Mouse (Mus musculus): ENCODE measurements at regions not wholly inside any gene's neighbourhood (a gene's known extent, or its start where the extent isn't known, plus 50 kb on each side); places are given as distances from the start of the nearest gene placed in this dataset.
A peak's percentile ranks its signal among the peaks of the same experiment; 100 is the strongest.

DNA sequence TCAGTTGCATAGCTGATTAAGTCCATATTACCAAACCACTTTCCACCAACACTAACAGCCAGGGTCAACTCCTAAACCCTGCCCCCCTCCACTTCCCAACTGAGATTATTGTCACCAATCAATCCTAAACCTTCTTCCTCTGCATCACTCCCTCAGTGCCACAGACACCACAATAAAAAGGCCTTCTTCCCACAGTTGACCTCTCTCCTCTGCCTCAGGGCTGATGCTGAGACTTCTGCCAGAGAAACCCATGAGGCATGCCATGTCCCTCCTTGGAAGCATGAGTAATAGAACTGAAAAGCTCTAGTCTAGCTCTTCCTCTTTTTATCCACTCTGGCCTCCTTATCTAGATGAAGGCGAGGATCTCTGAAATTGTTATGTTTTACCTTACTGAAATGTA lies 300.0 kb upstream of the Clec14a start:
- no peak for DNase-seq

DNA sequence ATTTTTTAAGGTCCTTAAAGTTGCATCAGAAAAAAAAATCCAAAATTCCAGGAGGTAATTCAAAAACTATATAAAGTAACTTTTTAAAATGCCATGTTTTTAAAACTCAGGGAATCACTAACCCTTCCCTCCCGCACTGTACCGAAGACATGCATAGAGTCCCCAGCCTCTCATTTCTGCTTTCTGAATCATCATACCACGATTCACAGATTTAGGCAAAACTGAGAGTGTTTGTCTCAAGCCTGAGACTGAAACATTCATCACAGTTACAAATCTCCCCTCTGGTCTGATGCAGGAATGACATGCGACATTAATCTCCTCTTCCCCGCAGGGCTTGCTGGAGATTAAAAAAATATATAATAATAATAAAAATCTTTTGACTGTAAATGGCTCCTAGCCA lies 291.8 kb upstream of the Clec14a start:
- no peak for DNase-seq

DNA sequence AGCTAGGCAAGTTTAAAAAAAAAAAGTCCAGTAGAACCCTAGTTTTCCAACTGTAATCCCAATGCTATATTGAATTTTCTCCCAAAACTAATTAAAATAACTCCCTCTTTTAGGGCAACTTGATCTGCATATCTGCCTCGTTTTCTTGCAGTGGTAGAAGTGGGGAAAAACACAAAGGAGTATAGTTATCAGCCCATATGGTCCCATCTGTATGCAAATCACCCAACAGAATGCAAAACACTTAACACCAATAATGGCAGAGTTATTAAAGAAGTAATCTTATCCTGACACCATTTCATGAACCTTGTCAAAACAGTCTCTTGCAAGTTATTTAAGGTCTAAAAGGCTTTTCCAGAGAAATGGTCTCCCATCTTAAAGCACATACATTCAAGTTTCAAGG lies 290.7 kb upstream of the Clec14a start:
- no peak for DNase-seq

DNA sequence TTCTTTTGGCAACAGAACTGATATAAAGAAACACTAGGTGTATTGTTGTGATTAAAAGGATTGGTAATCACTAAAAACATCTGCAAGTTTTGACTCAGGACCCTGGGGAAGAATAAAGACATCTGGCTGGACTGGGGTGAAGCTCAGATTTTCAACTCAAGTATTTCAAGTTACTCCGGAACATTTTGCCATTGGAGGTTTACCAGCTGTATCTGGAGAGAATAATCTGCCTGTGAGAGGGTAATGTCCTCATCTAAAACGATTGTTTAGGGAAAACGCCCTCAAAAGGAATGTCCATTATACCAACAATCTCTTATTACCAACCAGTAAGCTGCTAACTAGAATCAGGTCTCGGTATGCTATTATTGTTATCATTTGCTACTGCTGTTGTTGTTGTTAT lies 288.2 kb upstream of the Clec14a start:
- no peak for DNase-seq

DNA sequence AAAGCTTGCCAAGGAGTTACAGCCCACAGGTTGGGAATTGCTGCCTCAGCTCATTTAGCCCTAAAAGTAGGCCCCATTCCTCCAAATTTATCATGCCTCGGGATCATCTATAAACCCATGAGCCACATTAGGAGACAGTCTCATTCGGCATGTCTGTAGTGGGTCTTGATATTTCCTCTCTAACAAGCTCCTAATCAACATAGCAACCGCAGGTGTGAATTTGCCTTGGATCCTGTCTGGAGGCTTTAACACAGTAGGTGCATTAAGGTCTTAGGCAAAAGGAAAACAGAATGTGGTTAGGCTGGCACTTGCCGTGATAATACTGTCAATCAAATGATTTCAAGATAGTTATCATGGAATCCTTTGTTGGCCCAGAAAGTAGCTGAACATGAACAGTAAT lies 287.7 kb upstream of the Clec14a start:
- DNase-seq: no peak

DNA sequence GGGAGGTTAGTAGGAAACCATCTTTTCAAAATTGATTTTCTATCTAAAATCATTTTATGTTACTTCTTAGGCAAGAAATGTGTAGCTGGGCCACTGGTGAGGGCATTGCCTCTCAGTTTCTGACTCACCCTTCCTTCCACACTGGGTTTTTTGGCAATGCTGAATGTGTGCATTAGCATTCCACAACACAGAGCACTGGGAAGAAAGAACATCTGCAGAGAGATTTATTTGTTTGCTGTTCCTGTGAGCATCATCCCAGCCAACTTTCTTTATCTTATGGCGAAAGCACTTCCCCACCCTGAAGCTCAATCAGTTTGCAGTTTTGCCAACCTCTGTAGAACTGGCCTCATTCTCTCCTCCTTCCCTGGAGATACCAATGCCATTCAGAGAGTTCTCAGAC lies 287.0 kb upstream of the Clec14a start:
- no peak for DNase-seq

DNA sequence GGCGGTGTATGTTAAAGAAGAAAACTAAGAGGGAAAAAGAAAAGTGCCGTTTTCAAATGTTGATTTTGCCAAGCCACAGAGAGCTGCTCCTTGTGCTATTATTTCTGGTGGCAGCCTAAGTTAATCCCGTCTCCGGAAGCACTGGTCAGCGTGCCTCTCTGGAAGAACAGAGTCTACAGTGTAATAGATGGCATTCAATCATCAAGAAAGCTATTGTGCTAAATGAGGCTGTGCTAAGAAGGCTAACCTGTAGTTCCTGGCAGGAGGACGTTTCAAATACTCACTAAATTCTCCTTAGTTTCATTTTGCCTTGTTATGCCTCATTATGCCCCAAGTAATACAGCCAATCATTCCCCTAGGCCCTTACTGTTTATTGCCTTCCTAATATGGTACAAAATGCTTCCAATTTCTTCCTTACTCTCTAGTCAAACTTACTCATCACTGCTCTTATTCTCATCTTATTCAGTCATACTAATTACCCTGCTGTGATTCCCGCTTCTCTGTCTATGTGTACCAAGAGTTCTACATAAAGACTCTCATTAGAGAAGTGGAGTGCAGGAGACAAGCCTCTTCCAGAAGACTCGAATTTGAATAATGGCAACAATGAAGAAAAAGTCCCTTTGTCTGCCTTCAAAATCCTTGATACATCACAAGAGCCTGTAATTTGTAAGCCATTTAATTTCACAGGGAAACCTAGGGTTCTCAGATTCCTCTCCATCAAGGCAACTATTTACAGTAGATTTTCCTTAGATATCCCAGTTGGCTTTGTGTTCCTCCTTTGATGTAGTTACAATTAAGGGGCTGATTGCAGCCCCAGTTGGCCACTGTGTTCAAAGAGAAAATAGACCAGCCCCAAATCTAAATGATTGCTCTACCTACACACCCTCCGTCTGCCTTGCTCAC lies 282.0 kb upstream of the Clec14a start:
- DNase-seq: no peak

DNA sequence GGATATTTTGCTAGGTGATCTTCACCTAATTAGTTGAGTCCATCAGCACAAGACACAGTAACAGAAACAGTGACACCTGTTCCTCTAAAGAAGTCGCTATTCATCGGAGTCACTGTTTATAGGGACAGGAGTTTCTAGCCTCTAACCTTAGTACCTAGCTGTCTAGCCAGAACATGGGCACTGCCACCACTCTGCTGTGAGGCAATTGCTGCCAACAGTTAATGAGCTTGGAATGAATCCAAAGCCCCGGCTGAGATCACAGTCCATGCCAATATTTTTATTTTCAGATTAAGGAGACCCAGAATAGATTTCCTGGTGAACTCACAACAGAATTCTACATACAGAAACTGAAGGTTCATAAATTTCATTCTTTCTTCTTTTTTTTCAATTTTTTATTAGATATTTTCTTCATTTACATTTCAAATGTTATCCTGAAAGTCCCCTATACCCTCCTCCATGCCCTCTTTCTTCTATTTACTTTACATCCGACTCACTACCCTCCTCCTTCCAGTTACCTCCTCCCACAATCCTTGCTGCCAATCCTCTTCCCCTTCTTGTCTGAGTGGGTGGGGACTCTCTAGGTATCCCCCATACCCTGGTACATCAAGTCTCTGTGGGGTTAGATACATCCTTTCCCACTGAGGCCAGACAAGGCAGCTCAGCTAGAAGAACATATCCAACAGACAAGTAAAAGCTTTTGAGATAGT lies 276.9 kb upstream of the Clec14a start:
- peak; percentile 2 for DNase-seq

DNA sequence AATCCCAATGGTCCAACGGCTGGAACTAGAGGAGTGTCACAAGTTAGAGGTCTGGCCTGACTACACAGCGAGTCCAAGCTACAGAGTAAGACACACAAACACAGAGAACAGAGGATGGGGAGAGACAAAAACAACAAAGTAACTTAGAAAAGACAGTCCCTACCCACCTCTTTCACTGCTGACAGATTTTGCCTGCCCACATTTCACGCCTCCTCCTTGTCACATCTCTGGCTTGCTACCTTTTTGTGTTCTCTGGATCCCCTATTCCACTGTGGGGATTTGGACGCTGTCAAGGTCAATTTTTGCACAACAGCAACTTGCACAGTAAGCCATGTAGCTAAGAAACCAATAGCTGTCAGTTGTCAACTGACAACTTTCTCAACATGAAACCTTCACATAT lies 275.8 kb upstream of the Clec14a start:
- DNase-seq: no peak

DNA sequence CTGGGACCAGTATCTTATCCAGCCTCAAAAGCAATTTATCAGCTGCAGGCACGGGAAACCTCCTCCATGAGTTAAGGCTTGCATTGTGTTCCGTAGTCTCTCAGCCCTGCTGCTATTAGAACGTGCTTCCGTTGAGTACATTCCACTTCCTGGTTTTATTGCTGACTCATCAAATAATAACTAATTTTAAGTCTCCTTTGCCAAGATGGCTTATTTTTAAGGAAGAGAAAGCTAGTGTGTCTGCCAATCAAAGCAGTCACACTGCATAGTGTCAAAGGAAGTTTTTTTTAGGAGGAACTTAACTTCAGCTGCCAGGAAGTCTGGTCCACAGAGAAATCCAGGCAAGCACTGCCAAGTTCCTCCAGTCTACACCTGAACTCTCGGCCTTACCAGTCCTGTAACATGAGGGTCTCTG lies 269.2 kb upstream of the Clec14a start:
- no peak for DNase-seq

DNA sequence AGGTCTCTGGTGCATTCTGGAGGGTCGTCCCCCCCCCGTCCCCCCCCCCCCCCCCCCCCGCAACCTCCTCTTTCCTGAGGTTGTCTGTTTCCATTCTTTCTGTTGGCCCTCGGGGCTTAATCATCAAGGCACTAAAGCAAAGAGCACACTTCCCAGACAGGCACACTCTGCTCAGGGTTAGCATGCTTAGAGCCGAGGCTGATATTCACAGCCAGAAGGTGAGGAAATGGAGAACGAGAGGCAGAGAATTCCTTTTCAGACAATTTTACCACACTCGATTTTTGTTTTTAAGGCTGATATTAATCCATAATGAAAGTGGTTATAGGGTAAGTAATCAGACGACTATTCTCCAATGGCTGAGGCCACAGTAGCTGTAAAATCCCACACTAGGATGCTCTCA lies 268.7 kb upstream of the Clec14a start:
- DNase-seq: no peak

DNA sequence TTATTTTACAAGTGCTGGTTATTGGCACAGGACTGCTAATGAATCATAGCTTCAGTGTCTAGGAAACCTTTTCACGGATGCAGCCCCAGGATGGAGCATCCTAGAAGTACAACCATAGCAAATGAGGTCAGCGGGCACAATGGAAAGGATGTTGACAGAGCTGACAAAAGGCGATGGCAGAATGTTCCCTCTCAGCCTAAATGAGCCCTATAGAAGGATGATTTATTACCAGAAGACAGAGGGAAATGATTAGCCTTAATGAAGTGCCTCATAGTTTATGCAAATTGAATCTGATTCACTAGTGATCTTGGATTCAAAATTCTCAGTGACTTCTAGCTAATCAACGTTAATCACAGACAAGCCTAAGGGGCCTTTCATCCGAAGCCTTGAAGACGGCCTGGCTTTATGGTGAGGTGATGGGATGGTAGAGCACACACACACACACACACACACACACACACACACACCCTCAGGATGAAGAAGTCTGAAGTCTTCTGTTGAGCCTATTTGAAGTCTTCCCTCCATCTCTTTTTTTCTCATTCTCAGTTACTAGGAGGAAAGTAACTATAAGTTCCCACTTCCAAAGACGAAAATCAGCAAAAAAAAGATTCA lies 267.4 kb upstream of the Clec14a start:
- no peak for DNase-seq

DNA sequence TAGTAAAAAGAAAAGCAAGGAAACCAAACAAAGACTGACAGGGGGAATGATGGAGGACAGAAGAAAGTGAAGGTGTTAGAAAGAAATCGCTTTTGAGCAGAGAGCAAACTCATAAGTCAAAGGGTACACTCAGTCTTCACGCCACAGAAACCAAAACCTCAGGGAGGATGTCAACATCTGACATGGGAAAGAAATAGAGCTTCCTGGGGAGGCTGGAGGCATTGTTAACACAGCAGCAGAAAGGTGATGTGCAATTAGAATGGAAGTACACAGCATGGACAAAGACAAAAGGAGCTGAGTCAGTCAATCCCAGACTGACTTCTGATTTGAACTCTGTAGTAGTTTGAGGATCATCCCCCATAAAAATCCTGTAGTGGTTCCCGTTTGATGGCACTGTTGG lies 261.2 kb upstream of the Clec14a start:
- no peak for DNase-seq

DNA sequence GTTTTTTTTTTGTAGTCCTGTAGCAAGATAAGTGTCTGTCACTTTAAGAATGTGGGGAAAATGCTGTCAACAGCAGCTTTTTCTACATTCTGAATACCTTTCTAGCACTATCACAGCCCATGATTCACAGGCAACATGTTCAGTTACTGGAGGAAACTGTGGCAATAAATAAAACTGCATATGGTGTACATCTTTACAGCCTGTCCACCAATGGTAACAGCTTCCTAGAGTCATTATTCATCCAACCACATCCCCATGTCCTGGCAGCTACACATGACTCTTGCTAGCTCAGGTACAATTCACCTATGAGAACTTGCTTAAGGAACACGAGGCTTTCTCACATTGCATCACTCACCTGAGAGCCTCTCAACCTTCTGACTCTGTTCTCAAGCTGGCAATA lies 247.7 kb upstream of the Clec14a start:
- no peak for DNase-seq

DNA sequence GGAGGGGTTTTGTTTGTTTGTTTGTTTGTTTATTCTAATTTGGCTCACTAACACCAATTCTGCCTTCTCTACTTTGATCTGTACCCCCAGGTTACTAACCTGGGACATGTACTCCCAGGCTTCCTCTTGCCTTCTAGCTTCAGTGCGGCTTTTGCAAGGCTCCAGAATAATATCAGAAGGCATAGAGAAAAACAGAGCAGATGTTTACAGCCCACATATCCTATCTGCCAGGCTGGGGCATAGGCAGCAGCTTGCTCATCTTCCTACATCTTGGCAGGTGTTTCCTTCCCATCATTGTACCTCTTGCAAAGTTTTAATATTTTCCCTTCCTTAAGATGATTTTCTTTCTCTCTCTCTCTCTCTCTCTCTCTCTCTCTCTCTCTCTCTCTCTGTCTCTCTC lies 244.9 kb upstream of the Clec14a start:
- no peak for DNase-seq

DNA sequence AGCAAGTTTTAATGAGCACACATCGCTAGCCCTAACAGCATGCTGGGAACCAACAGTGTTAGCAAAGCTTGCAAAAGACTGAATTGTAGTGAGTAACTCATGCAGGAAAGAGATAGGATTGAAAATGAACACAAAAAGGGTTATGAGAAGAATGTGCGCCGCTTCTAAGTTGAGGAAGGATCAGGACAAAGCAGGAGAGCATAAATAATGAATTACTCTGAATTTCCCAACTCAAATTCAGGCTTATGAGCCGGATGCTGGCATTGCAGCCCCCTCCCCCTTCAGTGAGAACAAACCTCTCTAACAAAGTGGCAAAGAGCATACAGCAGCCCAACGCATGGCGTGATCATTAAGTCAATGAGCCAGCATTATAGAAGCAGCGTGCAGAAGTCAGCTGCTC lies 243.6 kb upstream of the Clec14a start:
- DNase-seq: no peak

DNA sequence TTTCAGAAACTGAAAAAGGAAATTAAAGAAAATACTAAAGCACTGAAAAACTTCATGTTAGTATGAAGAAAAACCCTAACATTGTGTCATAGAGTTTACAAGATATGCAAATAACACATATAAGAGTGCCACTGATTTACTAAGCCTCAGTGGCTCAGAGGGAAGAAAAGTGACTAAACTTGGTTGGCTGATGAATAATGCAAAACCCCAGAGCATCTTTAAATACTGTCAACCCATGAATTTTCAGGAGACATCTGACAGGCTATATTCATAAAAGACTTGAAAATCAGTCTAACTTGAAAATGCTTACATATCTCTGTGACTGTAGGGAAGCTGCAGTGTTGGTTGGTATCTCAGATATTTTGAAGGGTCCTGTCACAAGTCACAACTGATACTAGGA lies 235.2 kb upstream of the Clec14a start:
- no peak for DNase-seq

DNA sequence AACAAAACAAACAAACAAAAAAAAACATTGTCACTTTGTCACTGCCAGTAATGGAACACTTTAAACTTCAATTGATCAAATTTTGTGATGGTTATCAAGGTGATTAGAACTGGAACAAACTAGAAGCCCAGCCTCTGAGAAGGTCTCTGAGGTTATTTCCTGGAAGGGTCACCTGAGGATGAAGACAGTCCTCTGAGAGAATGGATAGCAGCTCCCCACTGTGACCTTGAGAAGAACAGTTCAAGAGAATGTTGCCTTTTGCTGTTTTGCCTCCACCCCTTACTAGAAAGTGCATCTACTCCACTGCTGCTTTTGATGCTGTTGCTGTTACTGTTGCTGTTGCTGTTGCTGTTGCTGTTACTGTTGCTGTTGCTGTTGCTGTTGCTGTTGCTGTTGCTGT lies 205.1 kb upstream of the Clec14a start:
- no peak for DNase-seq

DNA sequence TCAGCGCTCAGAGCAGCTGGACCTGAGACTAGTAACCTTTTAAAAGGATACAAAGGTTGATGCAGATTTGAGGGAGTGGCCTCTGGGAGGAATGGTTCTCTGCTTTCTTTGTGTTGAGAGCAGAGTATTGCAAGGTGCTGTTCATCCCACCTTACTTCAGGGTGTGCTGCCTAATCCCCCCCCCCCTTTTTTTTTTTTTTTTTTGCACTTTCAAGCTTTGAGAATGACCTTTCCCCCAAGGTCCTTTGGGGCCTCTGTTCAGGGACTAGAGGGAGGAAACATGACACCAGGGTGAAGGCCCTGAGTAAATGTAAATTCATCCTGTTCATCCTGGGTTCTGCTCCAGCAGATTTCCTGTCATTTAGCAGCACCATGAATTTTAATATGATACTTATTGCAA lies 204.4 kb upstream of the Clec14a start:
- no peak for DNase-seq

DNA sequence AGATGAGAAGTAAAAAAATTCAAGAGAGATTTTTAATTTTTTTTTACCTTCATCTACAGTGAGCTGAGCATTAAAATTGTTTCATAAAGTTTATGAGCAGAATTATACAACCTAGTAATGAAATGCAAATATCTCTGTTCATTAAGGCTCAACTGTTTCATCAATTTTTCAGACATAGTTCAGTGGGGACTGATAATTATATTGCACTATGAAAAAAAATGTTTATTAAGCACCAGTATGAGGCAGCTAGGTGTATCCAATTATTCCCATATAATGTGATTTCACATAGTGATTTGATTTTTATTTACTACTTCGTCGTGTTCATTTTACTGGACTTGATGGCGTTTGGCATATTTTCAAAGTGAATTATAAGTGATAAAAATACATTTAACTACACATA lies 191.4 kb upstream of the Clec14a start:
- no peak for DNase-seq

DNA sequence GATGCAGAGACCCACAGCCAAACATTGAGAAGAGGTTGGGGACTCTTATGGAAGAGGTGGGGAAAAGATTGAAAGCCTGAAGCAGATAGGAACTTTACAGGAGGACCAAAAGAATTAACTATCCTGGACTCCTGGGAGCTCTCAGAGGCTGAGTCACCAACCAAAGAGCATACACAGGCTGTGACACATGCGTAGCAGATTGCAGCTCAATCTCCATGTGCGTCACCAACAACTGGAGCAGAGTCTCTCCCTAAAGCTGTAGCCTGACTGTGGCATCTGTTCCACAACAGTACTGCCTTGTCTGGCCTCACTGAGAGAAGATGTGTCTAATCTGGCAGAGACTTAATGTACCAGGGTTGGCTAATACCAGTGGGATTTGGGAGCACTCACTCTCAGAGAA lies 185.7 kb upstream of the Clec14a start:
- no peak for DNase-seq

DNA sequence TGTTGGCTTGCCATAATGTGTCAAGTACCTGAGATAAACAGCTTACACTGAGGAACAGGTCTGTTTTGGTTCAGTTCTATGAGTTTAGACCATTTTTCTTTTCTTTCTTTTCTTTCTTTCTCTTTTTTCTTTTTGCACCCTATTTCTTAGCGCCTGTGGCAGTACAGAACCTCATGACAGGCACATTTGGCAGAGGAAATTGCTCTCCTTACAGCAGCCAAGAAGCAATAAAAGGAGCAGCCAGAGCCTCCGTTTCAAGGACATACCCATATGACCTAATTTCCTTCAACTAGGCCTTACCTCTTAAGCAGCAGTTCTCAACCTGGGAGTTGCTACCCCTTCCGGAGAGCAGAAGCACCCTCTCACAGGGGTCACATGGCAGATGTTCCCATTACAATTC lies 173.9 kb upstream of the Clec14a start:
- DNase-seq: peak; percentile 10

DNA sequence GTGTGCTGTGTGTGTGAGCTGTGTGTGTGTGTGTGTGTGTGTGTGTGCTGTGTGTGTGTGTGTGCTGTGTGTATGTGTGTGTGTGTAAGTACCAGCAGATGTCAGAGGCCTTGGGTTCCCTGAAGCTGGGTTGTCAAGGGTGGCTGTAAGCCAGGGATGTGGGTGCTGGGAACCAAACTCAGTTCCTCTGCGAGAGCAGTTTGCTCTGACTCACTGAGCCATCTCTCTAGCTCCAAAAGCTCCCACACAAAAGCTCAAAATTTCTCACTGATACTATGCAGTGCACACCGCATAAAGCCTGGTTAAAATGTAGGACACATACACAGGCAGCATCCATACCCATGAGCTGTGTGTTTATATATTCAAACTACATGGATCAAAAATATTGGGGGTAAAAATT lies 172.9 kb upstream of the Clec14a start:
- no peak for DNase-seq

DNA sequence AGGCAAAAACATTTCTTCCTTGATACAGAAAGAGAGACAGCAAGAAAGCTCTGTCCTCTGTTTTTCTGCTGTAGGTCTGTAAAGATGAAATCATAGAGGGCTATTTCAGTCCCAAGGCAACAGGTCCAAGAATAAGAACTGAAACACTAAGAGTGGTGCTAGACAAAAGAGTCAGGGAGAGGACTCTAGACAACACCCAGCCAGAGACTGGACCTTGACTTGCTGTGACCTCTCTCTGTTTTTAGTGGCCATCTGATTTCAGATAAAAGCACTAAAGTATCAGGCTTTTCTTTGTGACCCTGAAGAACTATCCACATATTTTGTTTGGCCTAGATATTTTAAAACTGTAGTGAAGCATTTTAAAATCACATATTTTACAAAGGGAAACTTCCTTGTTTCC lies 171.6 kb upstream of the Clec14a start:
- no peak for DNase-seq

Measured in cerebellum, adult 9-10 months (tissue).